Mouse (Mus musculus) B cell, adult (primary cell): ENCODE data around the gene Calm3. TPM values are rescaled to one million over a fixed set of nuclear protein-coding genes. Genes with fewer than 3 reads are reported as not detected.

ENCODE experiments used
- total RNA-seq: library from RNA; stranded (reverse); gene quantifications from 4 replicates; pipeline ENCODE4 v1.2.4, GENCODE M21; 2023; ENCODE audit not compliant: inconsistent age

The Calm3 gene
- total RNA-seq, result 124 to 150 TPM (median 135 TPM) in 4 replicates

GRCm38 (mm10) chr7:16924037-16924834 is at the start of gene Calm3:
Gene Calm3 (minus strand): TSS chr7:16924114.

DNA sequence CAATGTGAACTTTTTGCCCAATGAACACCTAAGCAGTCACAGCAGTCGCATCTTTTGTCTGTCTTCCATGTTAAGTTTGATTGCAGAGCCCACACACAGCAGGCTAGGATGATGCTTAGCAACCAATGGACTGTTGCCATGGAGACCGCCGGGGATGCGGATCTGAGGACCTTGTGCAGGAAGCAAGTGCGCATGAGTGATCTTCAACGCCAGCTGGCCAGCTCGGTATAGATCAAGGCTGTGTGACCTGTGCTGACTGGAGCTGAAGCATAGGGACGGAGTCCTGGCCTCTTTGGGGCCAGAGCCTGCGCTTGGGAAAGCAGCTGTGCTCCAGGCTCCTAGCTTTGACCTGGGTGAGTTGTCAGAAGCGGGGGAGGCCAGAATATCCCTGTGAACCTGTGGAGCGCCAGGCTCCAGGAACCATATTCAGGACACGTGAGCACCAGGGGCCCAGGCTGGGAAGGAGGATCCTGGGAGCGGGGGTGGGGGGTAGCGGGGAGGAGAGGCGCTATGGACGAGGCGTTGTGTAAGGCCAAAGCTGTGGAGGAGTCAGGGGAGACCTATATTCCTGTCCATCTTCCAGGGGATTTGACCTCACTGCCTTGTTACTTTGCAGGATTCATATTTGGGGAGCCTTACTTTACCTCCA is 35.7 kb upstream of the Calm3 start, which contains the start of gene Pnmal1:
TSS of gene Pnmal1 (plus strand) at position 141 of the 649 bp plus-strand sequence.

DNA sequence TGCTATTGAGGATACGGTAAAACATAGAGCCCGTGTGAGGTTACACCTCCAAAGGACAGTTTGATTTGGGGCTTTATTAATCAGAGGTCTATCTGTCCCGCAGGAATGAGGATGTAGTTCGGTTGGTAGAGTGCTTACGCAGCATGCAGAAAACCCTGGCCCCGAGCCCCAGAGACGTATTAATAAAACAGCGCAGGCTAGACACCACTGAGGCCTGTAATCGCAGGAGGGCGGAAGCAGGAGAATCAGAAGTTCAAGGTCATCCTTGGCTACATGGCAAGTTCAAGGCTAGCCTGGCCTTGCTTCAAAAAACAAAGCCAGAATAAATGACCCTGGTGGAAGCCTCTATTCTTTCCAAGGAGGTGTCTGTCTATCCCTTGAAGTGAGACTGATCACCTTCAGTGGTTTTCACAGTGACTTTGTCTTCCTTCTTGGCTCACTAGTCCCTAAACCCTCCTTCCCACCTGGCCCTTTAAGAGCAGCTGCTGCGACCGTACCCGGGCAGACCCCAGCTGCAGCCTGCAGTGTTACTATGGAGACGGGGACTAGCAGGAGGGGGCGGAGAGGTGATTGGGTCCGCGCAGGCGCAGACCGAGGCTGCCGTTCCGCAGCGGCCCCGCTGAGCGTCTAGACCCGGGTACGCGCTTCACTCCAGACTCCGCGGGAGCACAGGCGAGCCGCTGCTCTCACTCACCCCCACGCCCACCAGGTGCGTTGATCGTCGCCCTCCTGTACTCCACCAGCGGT is 20.3 kb upstream of the Calm3 start, which contains the start of gene Pnmal2:
TSS of gene Pnmal2 (plus strand) at position 622 of the 747 bp plus-strand sequence.

DNA sequence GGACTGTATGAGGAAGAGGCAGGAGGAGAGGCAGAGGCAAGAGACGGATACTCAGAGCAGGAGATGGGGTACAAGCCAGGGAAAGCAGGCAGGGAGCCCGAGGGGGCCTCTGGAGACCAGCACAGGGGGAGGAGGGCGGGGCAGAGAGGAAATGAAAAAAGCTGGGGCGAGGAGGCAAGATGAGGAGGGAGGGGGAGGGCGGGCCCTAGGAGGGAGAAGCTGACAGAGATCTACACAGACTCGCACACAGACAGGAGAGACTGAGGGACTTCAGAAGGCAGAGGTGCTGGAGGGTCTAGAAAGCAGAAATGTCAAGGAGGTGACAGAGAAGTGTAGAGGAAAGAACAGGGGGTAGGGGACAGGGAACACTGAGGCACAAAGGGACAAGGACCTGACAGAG is 17.6 kb downstream of the Calm3 start, which contains the start of gene Ptgir:
TSS of gene Ptgir (plus strand) at position 210 of the 400 bp plus-strand sequence.

DNA sequence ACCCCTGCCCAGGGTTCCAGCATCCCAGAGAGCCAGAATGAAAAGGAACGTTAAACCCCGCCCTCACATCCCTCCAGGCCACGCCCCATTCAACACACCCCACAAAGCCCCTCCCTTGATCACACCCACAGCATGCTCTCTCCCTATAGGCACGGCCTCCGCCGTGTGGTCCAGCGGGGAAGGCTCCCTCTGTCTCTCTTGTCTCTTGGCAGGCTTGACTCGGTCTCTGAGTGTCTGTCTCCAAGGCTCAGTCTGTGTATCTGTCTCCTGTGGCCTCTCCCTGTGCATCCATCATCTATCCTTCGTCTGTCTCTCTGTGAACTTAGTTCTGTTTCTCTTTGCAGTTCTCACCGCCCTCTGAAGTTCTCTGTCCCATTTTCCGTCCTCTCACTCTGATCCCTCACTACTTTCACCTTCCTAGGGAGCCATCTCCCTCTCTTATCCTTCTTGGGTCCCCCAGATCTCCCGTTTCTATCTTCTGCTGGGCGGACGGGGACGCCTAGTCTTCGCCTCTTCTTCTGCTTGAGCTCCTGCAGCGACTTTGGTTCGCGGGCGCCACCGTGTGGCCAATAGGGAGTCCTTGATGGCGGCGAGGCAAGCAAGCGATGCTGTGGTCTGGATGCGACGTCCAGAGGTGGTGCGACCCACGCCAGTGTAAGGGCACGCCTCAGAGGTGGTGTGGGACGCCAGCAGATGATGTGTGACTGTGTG is 32.1 kb downstream of the Calm3 start, which contains the start of gene Gng8:
TSS of gene Gng8 (plus strand) at position 146 of the 711 bp plus-strand sequence.

DNA sequence AGATGAGACGGTGACA is 48.8 kb downstream of the Calm3 start, which contains the start of gene Dact3:
TSS of gene Dact3 (plus strand) at position 8 of the 16 bp plus-strand sequence.

Other genes starting within 250 kb of the Calm3 start
- not detected in 4 replicates for gene Ceacam15, start 248.4 kb downstream of the Calm3 start, total RNA-seq
- gene Ceacam9, start 202.2 kb downstream of the Calm3 start, total RNA-seq, result not detected in 4 replicates
- 70.4 to 91.1 TPM (median 83.8 TPM) in 4 replicates for gene Ap2s1, start 185.7 kb downstream of the Calm3 start, total RNA-seq
- gene Slc1a5, start 142.8 kb downstream of the Calm3 start, total RNA-seq, result 169 to 191 TPM (median 177 TPM) in 4 replicates
- gene Strn4, start 108.2 kb downstream of the Calm3 start, total RNA-seq, result 120 to 167 TPM (median 130 TPM) in 4 replicates
- gene Fkrp, start 107.4 kb downstream of the Calm3 start, total RNA-seq, result 23.7 to 27.9 TPM (median 25.9 TPM) in 4 replicates
- 229 to 250 TPM (median 238 TPM) in 4 replicates for gene Prkd2, start 81.2 kb downstream of the Calm3 start, total RNA-seq
- gene Dact3, start 48.8 kb downstream of the Calm3 start, total RNA-seq, result 0.26 TPM in 1 of 4 replicates, not detected in the others
- not detected in 4 replicates for gene Gng8, start 32.3 kb downstream of the Calm3 start, total RNA-seq
- gene Ptgir, start 17.6 kb downstream of the Calm3 start, total RNA-seq, result 0.16 TPM in 1 of 4 replicates, not detected in the others
- gene Pnmal2, start 20.6 kb upstream of the Calm3 start, total RNA-seq, result 0.12 to 0.13 TPM in 2 of 4 replicates, not detected in the others
- gene Pnmal1, start 35.6 kb upstream of the Calm3 start, total RNA-seq, result not detected in 4 replicates
- 0.09 to 0.64 TPM (median 0.41 TPM) in 4 replicates for gene Gm42372, start 59.0 kb upstream of the Calm3 start, total RNA-seq
- gene Ccdc8, start 68.6 kb upstream of the Calm3 start, total RNA-seq, result not detected in 4 replicates
- 135 to 168 TPM (median 151 TPM) in 4 replicates for gene Ppp5c, start 103.8 kb upstream of the Calm3 start, total RNA-seq
- gene Hif3a, start 138.3 kb upstream of the Calm3 start, total RNA-seq, result 1.2 to 2.2 TPM (median 1.7 TPM) in 4 replicates
- 0.10 to 0.16 TPM (median 0.12 TPM) in 3 of 4 replicates, not detected in the other for gene Psg16, start 149.9 kb upstream of the Calm3 start, total RNA-seq
- not detected in 4 replicates for gene Ceacam3, start 226.2 kb upstream of the Calm3 start, total RNA-seq